Mouse (Mus musculus) liver, adult (tissue): ENCODE measurements around the gene Gm2030.
"Not testable (repeated sequence)": the region's sequence is repeated elsewhere in the genome, so short reads cannot be mapped to it uniquely, and the experiment has no call there.

Source experiments
- GATA4 ChIP-seq: IDR thresholded peaks from 2 replicates; pipeline ENCODE4 v1.6.1; 2014; ENCODE audit warnings: mild to moderate bottlenecking, low read length; ENCODE audit not compliant: insufficient replicate concordance

Gm2030 gene

GRCm38 (mm10) chrX:26309944-26310343, at the start of gene Gm2030:
Gene Gm2030 (minus strand): TSS chrX:26310044.
- not testable (repeated sequence) for TF ChIP-seq GATA4
